Comparison of ENCODE assay signal across 8 mouse cellular contexts in genomic region chr12:112588426-112589256, GRCm38 (mm10). TPM values are rescaled to one million over a fixed set of nuclear protein-coding genes. Genes with fewer than 3 reads are reported as not detected.
DNase-seq lines count a peak whose midpoint lies in the region; ATAC-seq and TF ChIP-seq lines count a peak whose summit lies in the region.

Gene Inf2 (plus strand): TSS chr12:112588784.

- WGBS in forebrain, embryonic 14.5 days = under 1% methylated on average over 49 of the region's 60 CpGs
- 1% methylated on average over 51 of the region's 60 CpGs for WGBS in heart, postnatal 0 days
- 1% methylated on average over 54 of the region's 60 CpGs for WGBS in liver, embryonic 13.5 days (ENCODE audit: insufficient replicate concordance)
- under 1% methylated on average over 58 of the region's 60 CpGs for WGBS in stomach, embryonic 15.5 days

- H3K27ac ChIP-seq in forebrain, embryonic 14.5 days (ENCODE audit: low read depth, low read length) = no peak within 1 kb of the TSS
- H3K27ac ChIP-seq in heart, postnatal 0 days (ENCODE audit: low read depth) = peak within 1 kb of the TSS; percentile 73
- peak within 1 kb of the TSS; percentile 77 for H3K27ac ChIP-seq in liver, embryonic 13.5 days
- peak within 1 kb of the TSS; percentile 35; the same call in 1 of the 2 replicates for H3K27ac ChIP-seq in stomach, embryonic 15.5 days

- H3K4me2 ChIP-seq in forebrain, embryonic 14.5 days (ENCODE audit: low read length) = peak within 1 kb of the TSS; percentile 91
- H3K4me2 ChIP-seq in heart, postnatal 0 days (ENCODE audit: low read depth, low read length) = peak within 1 kb of the TSS; percentile 91
- H3K4me2 ChIP-seq in liver, embryonic 13.5 days = peak within 1 kb of the TSS; percentile 76
- H3K4me2 ChIP-seq in stomach, embryonic 15.5 days = peak within 1 kb of the TSS; percentile 97

- no peak; the same call in 1 of the 2 replicates for TF ChIP-seq EP300 in heart, postnatal 0 days (IDR thresholded peaks at IDR 0.05; ENCODE audit: low read depth)

- H3K36me3 ChIP-seq in forebrain, embryonic 14.5 days (ENCODE audit: control insufficient read depth, insufficient read depth, low read length) = no peaks in the 10 kb centered on the region
- no peaks in the 10 kb centered on the region for H3K36me3 ChIP-seq in heart, postnatal 0 days (replicated peaks; ENCODE audit: control insufficient read depth, insufficient read depth, low read length)
- H3K36me3 ChIP-seq in liver, embryonic 13.5 days = no peaks in the 10 kb centered on the region
- no peaks in the 10 kb centered on the region for H3K36me3 ChIP-seq in stomach, embryonic 15.5 days

- peak within 1 kb of the TSS; percentile 64 for H3K9ac ChIP-seq in forebrain, embryonic 14.5 days (ENCODE audit: low read length)
- peak within 1 kb of the TSS; percentile 55 for H3K9ac ChIP-seq in heart, postnatal 0 days (replicated peaks; ENCODE audit: low read depth, low read length)
- H3K9ac ChIP-seq in liver, embryonic 13.5 days = peak within 1 kb of the TSS; percentile 67
- peak within 1 kb of the TSS; percentile 41; the same call in 1 of the 2 replicates for H3K9ac ChIP-seq in stomach, embryonic 15.5 days

- no peaks in the 10 kb centered on the region for H3K9me3 ChIP-seq in forebrain, embryonic 14.5 days (replicated peaks; ENCODE audit: control insufficient read depth, low read length)
- H3K9me3 ChIP-seq in heart, postnatal 0 days (replicated peaks; ENCODE audit: control insufficient read depth, low read length) = no peaks in the 10 kb centered on the region
- H3K9me3 ChIP-seq in liver, embryonic 13.5 days (replicated peaks) = no peaks in the 10 kb centered on the region
- no peaks in the 10 kb centered on the region for H3K9me3 ChIP-seq in stomach, embryonic 15.5 days

- no peak for TF ChIP-seq CTCF in brain, embryonic 14.5 days (IDR thresholded peaks at IDR 0.05; ENCODE audit: borderline replicate concordance, extremely low read depth, insufficient read depth, insufficient read length)
- no peak for TF ChIP-seq CTCF in heart, postnatal 0 days (IDR thresholded peaks at IDR 0.05; ENCODE audit: low read depth)

- no peak for TF ChIP-seq POLR2A in brain, embryonic 14.5 days (IDR thresholded peaks at IDR 0.05; ENCODE audit: borderline replicate concordance, extremely low read depth, insufficient read depth, insufficient read length, poor library complexity, severe bottlenecking)

- peak; percentile 88 for ATAC-seq in forebrain, embryonic 14.5 days
- ATAC-seq in heart, postnatal 0 days (ENCODE audit: insufficient read depth, low read depth) = peak; percentile 88
- ATAC-seq in liver, embryonic 13.5 days (ENCODE audit: low read depth) = peak; percentile 79
- ATAC-seq in stomach, embryonic 15.5 days (ENCODE audit: insufficient read depth, low FRiP score, low read depth) = peak; percentile 84

- peak within 1 kb of the TSS; percentile 43 for H3K4me3 ChIP-seq in forebrain, embryonic 14.5 days (ENCODE audit: low read depth, low read length)
- peak within 1 kb of the TSS; percentile 61 for H3K4me3 ChIP-seq in heart, postnatal 0 days (ENCODE audit: low read depth, low read length)
- H3K4me3 ChIP-seq in liver, embryonic 13.5 days (replicated peaks) = peak within 1 kb of the TSS; percentile 60
- peak within 1 kb of the TSS; percentile 64 for H3K4me3 ChIP-seq in stomach, embryonic 15.5 days (replicated peaks)

- DNase-seq in CD8-positive naive resting alpha-beta T cell, adult 2 months (ENCODE audit: low read depth in 2 of 2, low spot score in 2 of 2) = peak; percentile 61 to 71
- DNase-seq in brain, embryonic 14.5 days (ENCODE audit: low read depth) = peak; percentile 72
- peak; percentile 70 for DNase-seq in forebrain, embryonic 14.5 days (ENCODE audit: low spot score)
- peak; percentile 84 for DNase-seq in heart, postnatal 0 days (ENCODE audit: low spot score)
- peak; percentile 88 to 89 for DNase-seq in kidney, postnatal 36 days
- DNase-seq in liver, embryonic 13.5 days = peak; percentile 69
- peak; percentile 86 to 93 for DNase-seq in natural killer cell, adult 2 months (ENCODE audit: low spot score in 2 of 2)

- peaks cover 18% of the 10 kb centered on the region for H3K27me3 ChIP-seq in forebrain, embryonic 14.5 days (replicated peaks; ENCODE audit: control insufficient read depth, insufficient read depth, low read length)
- H3K27me3 ChIP-seq in heart, postnatal 0 days (ENCODE audit: control insufficient read depth, insufficient read depth, low read length) = peaks cover 10% of the 10 kb centered on the region; the same call in 1 of the 2 replicates
- peaks cover 31% of the 10 kb centered on the region for H3K27me3 ChIP-seq in liver, embryonic 13.5 days
- H3K27me3 ChIP-seq in stomach, embryonic 15.5 days (replicated peaks) = 0 out of 2 replicates have a peak, but pooled peaks cover 3% of the 10 kb centered on the region

- peaks cover 13% of the 10 kb centered on the region; the same call in 1 of the 2 replicates for H3K4me1 ChIP-seq in forebrain, embryonic 14.5 days (ENCODE audit: control insufficient read depth, insufficient read depth, low read length)
- H3K4me1 ChIP-seq in heart, postnatal 0 days (ENCODE audit: control insufficient read depth, insufficient read depth) = peaks cover 42% of the 10 kb centered on the region
- peaks cover 75% of the 10 kb centered on the region for H3K4me1 ChIP-seq in liver, embryonic 13.5 days (replicated peaks)
- H3K4me1 ChIP-seq in stomach, embryonic 15.5 days = peaks cover 49% of the 10 kb centered on the region

RNA-seq across cellular contexts. Expression of gene Inf2, which starts in this region (rescaled TPM):
- 7.8 and 8.4 TPM in 2 replicates for polyA plus RNA-seq in brain, embryonic 14.5 days (2012; rRNA removed)
- 2.6 and 2.9 TPM in 2 replicates for polyA plus RNA-seq in forebrain, embryonic 14.5 days (2014; fragmentation: Nextera tagmentation; extraction: Ambion mirVana)
- 15.1 and 17.1 TPM in 2 replicates for total RNA-seq in heart, postnatal 0 days (2014; rRNA removed; ENCODE audit: low replicate concordance)
- 1.8 and 2.7 TPM in 2 replicates for polyA plus RNA-seq in heart, postnatal 0 days (2015; fragmentation: Nextera tagmentation; extraction: Ambion mirVana)
- 1.4 and 2.1 TPM in 2 replicates for polyA plus RNA-seq in liver, embryonic 13.5 days (2015; fragmentation: Nextera tagmentation; extraction: Ambion mirVana)
- 4.3 and 4.4 TPM in 2 replicates for polyA plus RNA-seq in stomach, embryonic 15.5 days (2015; fragmentation: Nextera tagmentation; extraction: Ambion mirVana)
